Mouse (Mus musculus): ENCODE data around the gene Tent5c. TPM values are rescaled to one million over a fixed set of nuclear protein-coding genes. Genes with fewer than 3 reads are reported as not detected.

The Tent5c gene
- polyA plus RNA-seq, 1 experiment from 2014 or later, result 6.0 TPM

- Histone ChIP-seq H3K36me3 (no peaks in the 10 kb centered on the region), H3K4me1 (replicated peaks) (peaks cover 20% of the 10 kb centered on the region), H3K9me3 (no peaks in the 10 kb centered on the region), H3K27ac (no peak overlapping the region), H3K9ac (replicated peaks) (no peak overlapping the region), H3K27me3 (no peaks in the 10 kb centered on the region), H3K4me3 (replicated peaks) (no peak overlapping the region), H3K4me2 (no peak overlapping the region)
- 88% methylated on average over 4 of the region's 4 CpGs for WGBS
- no peak for ATAC-seq (ENCODE audit: insufficient number of reproducible peaks, insufficient read depth, low FRiP score, low TSS enrichment, low read depth)
Observed at GRCm38 (mm10) chr3:100466551-100466950, 22.6 kb downstream of the Tent5c start.

- peaks cover 20% of the 10 kb centered on the region for H3K4me1 ChIP-seq (replicated peaks)
- H3K4me2 ChIP-seq, result no peak overlapping the region
- no peaks in the 10 kb centered on the region for H3K36me3 ChIP-seq
- ATAC-seq (ENCODE audit: insufficient number of reproducible peaks, insufficient read depth, low FRiP score, low TSS enrichment, low read depth), result no peak
- no peak overlapping the region for H3K27ac ChIP-seq
- no peaks in the 10 kb centered on the region for H3K9me3 ChIP-seq
- no peaks in the 10 kb centered on the region for H3K27me3 ChIP-seq
- 85% methylated on average over 5 of the region's 5 CpGs for WGBS
- H3K4me3 ChIP-seq (replicated peaks), result no peak overlapping the region
- no peak overlapping the region for H3K9ac ChIP-seq (replicated peaks)
Observed at GRCm38 (mm10) chr3:100464596-100464995, 24.5 kb downstream of the Tent5c start.

GRCm38 (mm10) chr3:100463959-100464265, 25.2 kb downstream of the Tent5c start:
- no peak for ATAC-seq (ENCODE audit: insufficient number of reproducible peaks, insufficient read depth, low FRiP score, low TSS enrichment, low read depth)
- no peaks in the 10 kb centered on the region for H3K9me3 ChIP-seq
- H3K9ac ChIP-seq (replicated peaks), result no peak overlapping the region
- peak overlapping the region; percentile 23; the same call in 1 of the 2 replicates for H3K4me2 ChIP-seq
- no peaks in the 10 kb centered on the region for H3K36me3 ChIP-seq
- WGBS, result 63% methylated on average over 2 of the region's 2 CpGs
- no peak overlapping the region for H3K4me3 ChIP-seq (replicated peaks)
- H3K27ac ChIP-seq, result 0 out of 2 replicates have a peak overlapping the region, but pooled peaks have one; percentile 31
- H3K27me3 ChIP-seq, result no peaks in the 10 kb centered on the region
- peaks cover 20% of the 10 kb centered on the region for H3K4me1 ChIP-seq (replicated peaks)

GRCm38 (mm10) chr3:100463160-100463958, 25.8 kb downstream of the Tent5c start:
- no peaks in the 10 kb centered on the region for H3K36me3 ChIP-seq
- WGBS, result 32% methylated on average over 12 of the region's 12 CpGs
- peak overlapping the region; percentile 23 for H3K4me2 ChIP-seq
- no peak overlapping the region for H3K9ac ChIP-seq (replicated peaks)
- H3K27me3 ChIP-seq, result no peaks in the 10 kb centered on the region
- H3K9me3 ChIP-seq, result no peaks in the 10 kb centered on the region
- no peak overlapping the region for H3K4me3 ChIP-seq (replicated peaks)
- H3K27ac ChIP-seq, result 0 out of 2 replicates have a peak overlapping the region, but pooled peaks have one; percentile 31
- peak; percentile 66 for ATAC-seq (ENCODE audit: insufficient number of reproducible peaks, insufficient read depth, low FRiP score, low TSS enrichment, low read depth)
- peaks cover 20% of the 10 kb centered on the region for H3K4me1 ChIP-seq (replicated peaks)

- Histone ChIP-seq H3K9me3 (no peaks in the 10 kb centered on the region), H3K27ac (0 out of 2 replicates have a peak overlapping the region, but pooled peaks have one; percentile 23)
Observed at GRCm38 (mm10) chr3:100462235-100463083, 26.7 kb downstream of the Tent5c start.

GRCm38 (mm10) chr3:100460510-100460909, 28.6 kb downstream of the Tent5c start:
- Histone ChIP-seq H3K27ac (no peak overlapping the region), H3K4me3 (replicated peaks) (no peak overlapping the region), H3K4me1 (replicated peaks) (peaks cover 20% of the 10 kb centered on the region), H3K9ac (replicated peaks) (no peak overlapping the region), H3K27me3 (no peaks in the 10 kb centered on the region), H3K4me2 (no peak overlapping the region), H3K9me3 (no peaks in the 10 kb centered on the region), H3K36me3 (no peaks in the 10 kb centered on the region)
- 80% methylated on average over 2 of the region's 2 CpGs for WGBS
- ATAC-seq (ENCODE audit: insufficient number of reproducible peaks, insufficient read depth, low FRiP score, low TSS enrichment, low read depth), result no peak

More at GRCm38 (mm10) chr3:100462235-100463083, 26.7 kb downstream of the Tent5c start:
- Histone ChIP-seq H3K27me3 (no peaks in the 10 kb centered on the region), H3K4me1 (replicated peaks) (peaks cover 20% of the 10 kb centered on the region), H3K4me3 (replicated peaks) (no peak overlapping the region), H3K4me2 (no peak overlapping the region), H3K9ac (replicated peaks) (no peak overlapping the region), H3K36me3 (no peaks in the 10 kb centered on the region)
- WGBS, result 81% methylated on average over 8 of the region's 8 CpGs
- ATAC-seq (ENCODE audit: insufficient number of reproducible peaks, insufficient read depth, low FRiP score, low TSS enrichment, low read depth), result no peak

GRCm38 (mm10) chr3:100443798-100444500, 45.2 kb downstream of the Tent5c start:
- Histone ChIP-seq H3K4me3 (replicated peaks) (no peak overlapping the region), H3K27me3 (no peaks in the 10 kb centered on the region), H3K36me3 (no peaks in the 10 kb centered on the region), H3K27ac (no peak overlapping the region), H3K9ac (replicated peaks) (no peak overlapping the region), H3K4me1 (replicated peaks) (peaks cover 14% of the 10 kb centered on the region), H3K4me2 (no peak overlapping the region), H3K9me3 (no peaks in the 10 kb centered on the region)
- ATAC-seq (ENCODE audit: insufficient number of reproducible peaks, insufficient read depth, low FRiP score, low TSS enrichment, low read depth), result no peak
- WGBS, result 78% methylated on average over 7 of the region's 7 CpGs

GRCm38 (mm10) chr3:100442499-100442898, 46.6 kb downstream of the Tent5c start:
- Histone ChIP-seq H3K9ac (replicated peaks) (no peak overlapping the region), H3K4me3 (replicated peaks) (no peak overlapping the region), H3K9me3 (no peaks in the 10 kb centered on the region), H3K4me2 (no peak overlapping the region), H3K36me3 (no peaks in the 10 kb centered on the region), H3K4me1 (replicated peaks) (peaks cover 20% of the 10 kb centered on the region), H3K27ac (no peak overlapping the region), H3K27me3 (no peaks in the 10 kb centered on the region)
- WGBS, result 93% methylated on average over 6 of the region's 6 CpGs
- no peak for ATAC-seq (ENCODE audit: insufficient number of reproducible peaks, insufficient read depth, low FRiP score, low TSS enrichment, low read depth)

GRCm38 (mm10) chr3:100440754-100441153, 48.4 kb downstream of the Tent5c start:
- Histone ChIP-seq H3K4me1 (replicated peaks) (peaks cover 20% of the 10 kb centered on the region), H3K9ac (replicated peaks) (no peak overlapping the region), H3K27ac (no peak overlapping the region), H3K4me3 (replicated peaks) (no peak overlapping the region), H3K9me3 (no peaks in the 10 kb centered on the region), H3K4me2 (no peak overlapping the region), H3K27me3 (no peaks in the 10 kb centered on the region), H3K36me3 (no peaks in the 10 kb centered on the region)
- ATAC-seq (ENCODE audit: insufficient number of reproducible peaks, insufficient read depth, low FRiP score, low TSS enrichment, low read depth), result no peak
- WGBS, result 81% methylated on average over 4 of the region's 4 CpGs

GRCm38 (mm10) chr3:100440009-100440408, 49.1 kb downstream of the Tent5c start:
- H3K9ac ChIP-seq (replicated peaks), result no peak overlapping the region
- no peaks in the 10 kb centered on the region for H3K36me3 ChIP-seq
- WGBS, result 69% methylated on average over 6 of the region's 6 CpGs
- H3K27me3 ChIP-seq, result no peaks in the 10 kb centered on the region
- 0 out of 2 replicates have a peak overlapping the region, but pooled peaks have one; percentile 13 for H3K27ac ChIP-seq
- peaks cover 20% of the 10 kb centered on the region for H3K4me1 ChIP-seq (replicated peaks)
- H3K9me3 ChIP-seq, result no peaks in the 10 kb centered on the region
- no peak overlapping the region for H3K4me2 ChIP-seq
- ATAC-seq (ENCODE audit: insufficient number of reproducible peaks, insufficient read depth, low FRiP score, low TSS enrichment, low read depth), result no peak
- H3K4me3 ChIP-seq (replicated peaks), result no peak overlapping the region

GRCm38 (mm10) chr3:100439088-100439487, 50.0 kb downstream of the Tent5c start:
- Histone ChIP-seq H3K27ac (peak overlapping the region; percentile 56; the same call in 1 of the 2 replicates), H3K36me3 (no peaks in the 10 kb centered on the region), H3K4me2 (no peak overlapping the region), H3K9me3 (no peaks in the 10 kb centered on the region), H3K4me3 (replicated peaks) (no peak overlapping the region), H3K9ac (replicated peaks) (no peak overlapping the region), H3K27me3 (no peaks in the 10 kb centered on the region), H3K4me1 (replicated peaks) (peaks cover 20% of the 10 kb centered on the region)
- 24% methylated on average over 3 of the region's 3 CpGs for WGBS
- ATAC-seq (ENCODE audit: insufficient number of reproducible peaks, insufficient read depth, low FRiP score, low TSS enrichment, low read depth), result no peak; the same call in 1 of the 2 replicates

All from limb, embryonic 12.5 days (tissue).